Mouse (Mus musculus): ENCODE results near the gene Clvs2. TPM values are rescaled to one million over a fixed set of nuclear protein-coding genes. Genes with fewer than 3 reads are reported as not detected.

Gene Clvs2
- total and polyA plus RNA-seq, 3 experiments = not detected

DNA sequence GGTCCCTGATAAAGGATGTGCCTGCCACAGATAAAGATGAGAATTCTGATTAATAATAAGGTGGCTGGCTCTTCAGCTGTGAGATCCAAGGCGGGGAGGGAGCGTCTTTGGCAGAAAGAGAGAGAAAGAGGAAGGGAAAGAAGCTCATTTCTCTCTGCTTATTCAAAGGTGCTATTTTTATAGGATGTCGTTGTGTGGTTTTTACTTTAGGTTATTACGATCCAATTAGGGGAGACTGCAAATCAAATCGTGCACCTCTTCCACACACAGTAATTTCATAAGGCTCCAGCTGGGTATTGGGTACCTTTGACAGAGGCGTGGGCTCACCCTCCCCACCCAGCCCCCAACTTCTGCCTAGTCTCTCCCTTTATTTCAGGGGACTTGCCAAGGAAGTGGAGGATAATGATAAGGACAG, 985 bp downstream of the Clvs2 start:
- dilution Hi-C loops (cut with MboI; ENCODE audit: extremely low pct_ligation_motif_present, extremely low pct_unique_long_range_greater_than_20kb, low sequenced_read_pairs) = no loop called here
- in situ Hi-C loops (cut with MboI; ENCODE audit: low pct_ligation_motif_present, low pct_unique_long_range_greater_than_20kb, low sequenced_read_pairs) = no loop called here
- peaks cover 9% of the 10 kb centered on the region for H3K9me3 ChIP-seq (replicated peaks; ENCODE audit: low read length)
- H3K4me1 ChIP-seq (ENCODE audit: control insufficient read depth in 1 of 2, insufficient read depth in 2 of 2) = no peaks in the 10 kb centered on the region
- DNase-seq (ENCODE audit: extremely low read depth) = no peak
- H3K9ac ChIP-seq (ENCODE audit: insufficient read depth, low read depth) = no peak overlapping the region
- no peak overlapping the region for H3K4me3 ChIP-seq (replicated peaks in 1 of 3; ENCODE audit: low read depth in 2 of 3, low read length in 2 of 3, poor library complexity in 1 of 3)
- H3K27ac ChIP-seq (ENCODE audit: insufficient read depth, low read depth) = no peak overlapping the region
- no peaks in the 10 kb centered on the region for H3K27me3 ChIP-seq (replicated peaks)
- H3K4me2 ChIP-seq (ENCODE audit: insufficient read depth, low read depth, poor library complexity, severe bottlenecking) = no peak overlapping the region
- H3K79me2 ChIP-seq (replicated peaks; ENCODE audit: control insufficient read depth, extremely low read depth, insufficient read depth, poor library complexity, severe bottlenecking) = no peaks in the 10 kb centered on the region
- no peak for TF ChIP-seq MAX (IDR thresholded peaks at IDR 0.05; ENCODE audit: low read length)
- no peak for TF ChIP-seq MEF2A (IDR thresholded peaks at IDR 0.05; ENCODE audit: borderline replicate concordance, low read depth, low read length)
- TF ChIP-seq USF1 (IDR thresholded peaks at IDR 0.05; ENCODE audit: low read depth, low read length) = no peak
- no peak for TF ChIP-seq RAD21 (IDR thresholded peaks at IDR 0.05; ENCODE audit: low read depth, low read length)
- TF ChIP-seq UBTF (IDR thresholded peaks at IDR 0.05; ENCODE audit: low read depth, low read length) = no peak
- TF ChIP-seq MXI1 (IDR thresholded peaks at IDR 0.05; ENCODE audit: low read depth, low read length) = no peak
- no peak for TF ChIP-seq USF2 (conservative IDR thresholded peaks at IDR 0.05; ENCODE audit: low read depth, low read length)
- TF ChIP-seq ETS1 (conservative IDR thresholded peaks at IDR 0.05; ENCODE audit: low read depth, low read length) = no peak
- TF ChIP-seq EP300 (IDR thresholded peaks at IDR 0.05; ENCODE audit: low read length) = no peak
- no peak for TF ChIP-seq GABPA (IDR thresholded peaks at IDR 0.05; ENCODE audit: insufficient replicate concordance, low read depth, low read length)
- no peak for TF ChIP-seq SIN3A (IDR thresholded peaks at IDR 0.05; ENCODE audit: low read length)
- no peak for TF ChIP-seq MAFK (IDR thresholded peaks at IDR 0.05; ENCODE audit: insufficient replicate concordance, low read length)
- no peak for TF ChIP-seq RCOR1 (conservative IDR thresholded peaks at IDR 0.05; ENCODE audit: low read depth, low read length)
- no peaks in the 10 kb centered on the region for H3K36me3 ChIP-seq (replicated peaks in 1 of 2; ENCODE audit: control insufficient read depth in 1 of 2, insufficient read depth in 1 of 2, low read length in 1 of 2)

DNA sequence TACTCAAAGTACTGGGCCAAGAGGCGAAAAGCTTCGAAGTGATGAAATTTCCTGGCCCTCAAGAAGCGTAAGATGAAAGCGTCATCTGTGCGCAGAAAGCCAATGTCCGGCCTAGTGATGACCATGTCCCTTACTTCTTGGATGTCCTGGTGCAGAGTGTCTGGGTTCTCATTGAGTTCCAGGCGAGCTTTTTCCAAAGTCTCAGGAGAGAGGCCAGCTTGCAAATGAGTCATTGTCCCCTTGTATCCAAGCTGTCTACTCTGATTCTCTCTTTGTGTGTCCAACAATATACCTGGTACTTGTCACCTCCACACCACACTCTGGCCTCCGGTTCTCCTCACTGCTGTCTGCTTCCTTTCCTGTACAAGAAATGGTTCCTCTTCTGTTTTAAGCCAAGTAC, 1.9 kb downstream of the Clvs2 start:
- Histone ChIP-seq H3K27ac (ENCODE audit: insufficient read depth, low read depth) (no peak overlapping the region), H3K4me1 (ENCODE audit: control insufficient read depth in 1 of 2, insufficient read depth in 2 of 2) (no peaks in the 10 kb centered on the region), H3K9me3 (replicated peaks; ENCODE audit: low read length) (peaks cover 9% of the 10 kb centered on the region), H3K36me3 (replicated peaks in 1 of 2; ENCODE audit: control insufficient read depth in 1 of 2, insufficient read depth in 1 of 2, low read length in 1 of 2) (no peaks in the 10 kb centered on the region), H3K79me2 (replicated peaks; ENCODE audit: control insufficient read depth, extremely low read depth, insufficient read depth, poor library complexity, severe bottlenecking) (no peaks in the 10 kb centered on the region), H3K27me3 (replicated peaks) (no peaks in the 10 kb centered on the region), H3K4me2 (ENCODE audit: insufficient read depth, low read depth, poor library complexity, severe bottlenecking) (no peak overlapping the region), H3K4me3 (replicated peaks in 1 of 3; ENCODE audit: low read depth in 2 of 3, low read length in 2 of 3, poor library complexity in 1 of 3) (no peak overlapping the region), H3K9ac (ENCODE audit: insufficient read depth, low read depth) (no peak overlapping the region)
- TF ChIP-seq ZNF384 (IDR thresholded peaks at IDR 0.05; ENCODE audit: low read depth, low read length) (no peak), EP300 (IDR thresholded peaks at IDR 0.05; ENCODE audit: low read length) (no peak), SIN3A (IDR thresholded peaks at IDR 0.05; ENCODE audit: low read length) (no peak)
- dilution Hi-C loops (cut with MboI; ENCODE audit: extremely low pct_ligation_motif_present, extremely low pct_unique_long_range_greater_than_20kb, low sequenced_read_pairs) (no loop called here), in situ Hi-C loops (cut with MboI; ENCODE audit: low pct_ligation_motif_present, low pct_unique_long_range_greater_than_20kb, low sequenced_read_pairs) (no loop called here)
- no peak for DNase-seq (ENCODE audit: extremely low read depth)

DNA sequence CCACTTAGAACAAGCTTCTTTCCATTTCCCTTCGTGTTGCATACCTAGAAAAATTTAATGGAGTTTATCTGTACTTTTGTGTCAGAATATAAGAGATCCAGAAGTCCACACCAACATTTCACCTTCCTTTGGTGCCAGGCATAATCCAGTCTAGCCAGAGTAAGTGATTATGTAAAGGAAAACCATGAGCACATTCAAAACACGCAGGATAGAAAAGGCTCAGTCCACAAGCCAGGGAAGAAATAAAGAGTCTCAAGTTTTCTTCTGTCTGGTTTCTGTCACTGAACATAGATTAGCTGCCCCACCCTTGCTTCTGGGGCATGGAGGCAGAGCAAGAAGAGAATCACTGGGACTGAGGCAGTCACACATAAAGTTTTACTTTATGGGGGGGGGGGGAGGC, 8.4 kb downstream of the Clvs2 start:
- in situ Hi-C loops (cut with MboI; ENCODE audit: low pct_ligation_motif_present, low pct_unique_long_range_greater_than_20kb, low sequenced_read_pairs) = no loop called here
- H3K4me1 ChIP-seq (ENCODE audit: control insufficient read depth in 1 of 2, insufficient read depth in 2 of 2) = no peaks in the 10 kb centered on the region
- TF ChIP-seq RAD21 (IDR thresholded peaks at IDR 0.05; ENCODE audit: low read depth, low read length) (no peak), IRF4 (IDR thresholded peaks at IDR 0.05; ENCODE audit: low read depth, low read length) (no peak), MXI1 (IDR thresholded peaks at IDR 0.05; ENCODE audit: low read depth, low read length) (no peak), POLR2AphosphoS2 (IDR thresholded peaks at IDR 0.05; ENCODE audit: low read depth, low read length) (no peak), RCOR1 (conservative IDR thresholded peaks at IDR 0.05; ENCODE audit: low read depth, low read length) (no peak), E2F4 (IDR thresholded peaks at IDR 0.05; ENCODE audit: insufficient replicate concordance, low read depth, low read length) (no peak), TBP (conservative IDR thresholded peaks at IDR 0.05; ENCODE audit: low read depth, low read length) (no peak), NRF1 (IDR thresholded peaks at IDR 0.05; ENCODE audit: low read depth, low read length) (no peak), MAZ (IDR thresholded peaks at IDR 0.05; ENCODE audit: low read depth, low read length) (no peak), MAFK (IDR thresholded peaks at IDR 0.05; ENCODE audit: insufficient replicate concordance, low read length) (no peak)
- dilution Hi-C loops (cut with MboI; ENCODE audit: extremely low pct_ligation_motif_present, extremely low pct_unique_long_range_greater_than_20kb, low sequenced_read_pairs) = no loop called here
- no peak overlapping the region for H3K4me2 ChIP-seq (ENCODE audit: insufficient read depth, low read depth, poor library complexity, severe bottlenecking)
- H3K79me2 ChIP-seq (replicated peaks; ENCODE audit: control insufficient read depth, extremely low read depth, insufficient read depth, poor library complexity, severe bottlenecking) = no peaks in the 10 kb centered on the region
- H3K4me3 ChIP-seq (replicated peaks in 1 of 3; ENCODE audit: low read depth in 2 of 3, low read length in 2 of 3, poor library complexity in 1 of 3) = no peak overlapping the region
- no peak for DNase-seq (ENCODE audit: extremely low read depth)
- no peak overlapping the region for H3K9ac ChIP-seq (ENCODE audit: insufficient read depth, low read depth)
- H3K9me3 ChIP-seq (replicated peaks; ENCODE audit: low read length) = no peaks in the 10 kb centered on the region
- H3K27me3 ChIP-seq (replicated peaks) = no peaks in the 10 kb centered on the region
- H3K36me3 ChIP-seq (replicated peaks in 1 of 2; ENCODE audit: control insufficient read depth in 1 of 2, insufficient read depth in 1 of 2, low read length in 1 of 2) = no peaks in the 10 kb centered on the region
- no peak overlapping the region for H3K27ac ChIP-seq (ENCODE audit: insufficient read depth, low read depth)
